Mouse (Mus musculus) embryonic facial prominence, embryonic 15.5 days (tissue): ENCODE data around the gene Dcst1. TPM values are rescaled to one million over a fixed set of nuclear protein-coding genes. Genes with fewer than 3 reads are reported as not detected.
A peak's percentile ranks its signal among the peaks of the same experiment; 100 is the strongest.

Source experiments
- ATAC-seq: fragments of 200-750 bp; cut with Nextera tagmentation; 2 replicates; pipeline ENCODE4 v1.8.0; 2017; ENCODE audit warnings: low read depth, moderate TSS enrichment; ENCODE audit not compliant: insufficient number of reproducible peaks, low FRiP score, low TSS enrichment
- H3K27ac ChIP-seq: fragments of 300-500 bp; sonication (generic); replicated peaks from 2 replicates; pipeline ENCODE4 v1.5.1; 2015; ENCODE audit warnings: mild to moderate bottlenecking, inconsistent platforms
- H3K27me3 ChIP-seq: fragments of 300-500 bp; sonication (generic); 2 replicates; pipeline ENCODE4 v1.6.1; 2015; ENCODE audit warnings: inconsistent platforms
- H3K36me3 ChIP-seq: fragments of 300-500 bp; sonication (generic); 2 replicates; pipeline ENCODE4 v1.6.1; 2015; ENCODE audit warnings: mild to moderate bottlenecking, inconsistent platforms
- H3K4me1 ChIP-seq: fragments of 300-500 bp; sonication (generic); 2 replicates; pipeline ENCODE4 v1.6.1; 2015; ENCODE audit warnings: inconsistent platforms
- H3K4me2 ChIP-seq: fragments of 300-500 bp; sonication (generic); replicated peaks from 2 replicates; pipeline ENCODE4 v1.6.1; 2015; ENCODE audit warnings: mild to moderate bottlenecking, inconsistent platforms
- H3K4me3 ChIP-seq: fragments of 300-500 bp; sonication (generic); replicated peaks from 2 replicates; pipeline ENCODE4 v1.5.1; 2015; ENCODE audit warnings: mild to moderate bottlenecking, inconsistent platforms
- H3K9ac ChIP-seq: fragments of 300-500 bp; sonication (generic); 2 replicates; pipeline ENCODE4 v1.6.1; 2015; ENCODE audit warnings: inconsistent platforms
- H3K9me3 ChIP-seq: fragments of 300-500 bp; sonication (generic); replicated peaks from 2 replicates; pipeline ENCODE4 v1.6.1; 2016; ENCODE audit warnings: inconsistent platforms
- WGBS: fragments of 180-500 bp; shearing (Covaris S2); methylation state at CpG from one replicate; pipeline ENCODE4 v1.1.7; 2015; 5-methylcytosine and 5-hydroxymethylcytosine counted together
- polyA plus RNA-seq: library from polyadenylated mRNA; unstranded; fragments of >200 nt; fragmentation: Nextera tagmentation; extraction: Ambion mirVana; gene quantifications from 2 replicates; pipeline ENCODE4 v1.2.1, GENCODE M21; 2015

Dcst1 gene
- polyA plus RNA-seq, 1 experiment from 2014 or later, result 0.64 TPM

GRCm38 (mm10) chr3:89394894-89395256 is 29.8 kb upstream of the Dcst1 start:
- Histone ChIP-seq H3K9ac (peak overlapping the region; percentile 15; the same call in 1 of the 2 replicates), H3K4me2 (peak overlapping the region; percentile 98), H3K36me3 (no peaks in the 10 kb centered on the region), H3K4me3 (peak overlapping the region; percentile 58), H3K27ac (peak overlapping the region; percentile 93), H3K4me1 (peaks cover 69% of the 10 kb centered on the region), H3K9me3 (no peaks in the 10 kb centered on the region), H3K27me3 (no peaks in the 10 kb centered on the region)
- WGBS, result under 1% methylated on average over 12 of the region's 12 CpGs
- ATAC-seq, result peak; percentile 1; the same call in 1 of the 2 replicates

DNA sequence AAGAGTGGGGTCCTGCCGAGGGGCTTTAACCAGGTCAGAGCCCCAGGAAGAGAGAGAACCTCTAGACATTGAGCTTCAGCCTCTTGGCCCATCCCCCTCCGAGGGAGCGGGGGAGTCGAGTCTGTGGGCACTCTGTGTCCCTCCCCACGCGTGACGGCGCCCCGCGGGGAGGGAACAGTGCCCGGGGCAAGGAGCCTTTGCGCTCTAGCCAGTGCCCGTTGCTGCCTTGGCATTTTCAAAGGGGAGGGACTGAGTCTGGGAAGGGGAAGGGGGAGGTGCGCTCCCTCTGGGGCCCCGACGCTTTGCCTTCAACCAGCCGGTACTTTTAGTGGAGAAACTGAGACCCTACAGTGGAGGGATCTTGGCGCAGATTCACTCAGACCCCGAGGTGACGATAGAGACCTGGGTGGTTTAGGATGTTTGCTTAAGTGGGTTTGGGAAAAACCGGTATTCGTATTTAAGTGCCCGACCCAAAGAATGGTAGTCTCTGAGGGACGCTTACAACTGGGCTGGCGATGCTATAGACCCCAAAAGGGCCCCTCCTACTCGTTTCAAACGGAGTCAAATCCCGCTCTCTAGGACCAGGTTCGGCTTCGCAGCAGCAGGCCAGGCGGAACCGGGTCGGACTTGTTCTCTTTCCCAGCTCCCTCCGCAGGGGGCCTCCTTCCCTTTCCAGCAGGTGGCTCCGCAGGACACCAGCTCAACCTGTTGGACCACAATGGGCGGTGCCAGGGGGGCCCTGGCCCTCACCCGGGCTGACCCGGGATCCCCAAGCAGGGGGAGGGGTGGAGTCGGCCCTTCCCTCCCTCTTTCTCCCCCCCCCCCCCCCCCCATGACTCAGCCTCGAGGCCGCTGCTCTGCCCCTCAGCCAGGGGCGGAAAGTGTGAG is 29.2 kb upstream of the Dcst1 start, which contains the start of gene Zbtb7b:
Zbtb7b (minus strand) TSS at position 771 of the 888 bp plus-strand sequence.
- Histone ChIP-seq H3K4me3 (peak within 1 kb of the TSS; percentile 58), H3K9ac (peak within 1 kb of the TSS; percentile 55), H3K27me3 (no peaks in the 10 kb centered on the region), H3K4me1 (peaks cover 69% of the 10 kb centered on the region), H3K27ac (peak within 1 kb of the TSS; percentile 93), H3K36me3 (no peaks in the 10 kb centered on the region), H3K4me2 (peak within 1 kb of the TSS; percentile 98), H3K9me3 (no peaks in the 10 kb centered on the region)
- under 1% methylated on average over 39 of the region's 42 CpGs for WGBS
- peak; percentile 43 for ATAC-seq

GRCm38 (mm10) chr3:89393605-89394004 is 28.6 kb upstream of the Dcst1 start:
- Histone ChIP-seq H3K9me3 (no peaks in the 10 kb centered on the region), H3K36me3 (no peaks in the 10 kb centered on the region), H3K27me3 (no peaks in the 10 kb centered on the region), H3K4me1 (peaks cover 71% of the 10 kb centered on the region), H3K4me2 (peak overlapping the region; percentile 98), H3K27ac (peak overlapping the region; percentile 93), H3K9ac (peak overlapping the region; percentile 55), H3K4me3 (peak overlapping the region; percentile 58)
- peak; percentile 95 for ATAC-seq
- under 1% methylated on average over 15 of the region's 15 CpGs for WGBS

GRCm38 (mm10) chr3:89392871-89393311 is 27.8 kb upstream of the Dcst1 start:
- H3K4me1 ChIP-seq, result peaks cover 78% of the 10 kb centered on the region
- no peak for ATAC-seq
- H3K4me3 ChIP-seq, result peak overlapping the region; percentile 58
- H3K27ac ChIP-seq, result peak overlapping the region; percentile 85
- H3K36me3 ChIP-seq, result no peaks in the 10 kb centered on the region
- peak overlapping the region; percentile 98 for H3K4me2 ChIP-seq
- no peaks in the 10 kb centered on the region for H3K9me3 ChIP-seq
- H3K27me3 ChIP-seq, result no peaks in the 10 kb centered on the region
- H3K9ac ChIP-seq, result peak overlapping the region; percentile 44
- 0% methylated on average over 13 of the region's 24 CpGs for WGBS

- H3K27ac ChIP-seq, result peak overlapping the region; percentile 85
- peak overlapping the region; percentile 58 for H3K4me3 ChIP-seq
- ATAC-seq, result no peak
- H3K4me2 ChIP-seq, result peak overlapping the region; percentile 98
- peak overlapping the region; percentile 44 for H3K9ac ChIP-seq
- WGBS, result under 1% methylated on average over 56 of the region's 56 CpGs
- peaks cover 87% of the 10 kb centered on the region for H3K4me1 ChIP-seq
- no peaks in the 10 kb centered on the region for H3K27me3 ChIP-seq
- H3K36me3 ChIP-seq, result no peaks in the 10 kb centered on the region
- H3K9me3 ChIP-seq, result no peaks in the 10 kb centered on the region
Measured at GRCm38 (mm10) chr3:89391663-89392511, 26.8 kb upstream of the Dcst1 start.

GRCm38 (mm10) chr3:89390699-89391662 is 25.9 kb upstream of the Dcst1 start:
- Histone ChIP-seq H3K9ac (no peak overlapping the region; the same call in 1 of the 2 replicates), H3K4me2 (peak overlapping the region; percentile 98), H3K27me3 (no peaks in the 10 kb centered on the region), H3K4me3 (peak overlapping the region; percentile 58), H3K9me3 (no peaks in the 10 kb centered on the region), H3K4me1 (peaks cover 85% of the 10 kb centered on the region), H3K36me3 (no peaks in the 10 kb centered on the region), H3K27ac (peak overlapping the region; percentile 85)
- 11% methylated on average over 19 of the region's 19 CpGs for WGBS
- ATAC-seq, result no peak

DNA sequence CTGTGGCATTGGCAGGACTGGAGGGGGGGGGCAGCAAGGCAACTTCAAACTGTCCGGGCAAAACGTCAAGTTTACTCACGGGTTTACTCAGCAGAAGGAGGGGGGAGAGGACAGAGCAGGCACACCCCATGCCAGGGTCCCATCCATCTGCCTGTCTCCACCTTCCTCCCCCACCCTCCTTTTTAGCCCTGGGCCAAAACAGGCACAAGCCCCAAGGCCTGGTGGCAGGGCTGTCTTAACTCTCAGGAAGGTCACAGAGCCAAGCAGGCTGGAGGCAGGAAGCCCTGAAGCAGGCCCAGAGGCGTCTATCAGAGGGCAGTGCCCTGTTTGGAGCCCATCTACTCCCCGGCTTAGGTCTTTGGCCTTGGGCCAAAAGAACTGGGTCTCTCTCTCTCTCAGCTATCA is 25.1 kb upstream of the Dcst1 start:
- Histone ChIP-seq H3K9ac (no peak overlapping the region), H3K27me3 (no peaks in the 10 kb centered on the region), H3K9me3 (no peaks in the 10 kb centered on the region), H3K4me3 (peak overlapping the region; percentile 58), H3K36me3 (no peaks in the 10 kb centered on the region), H3K4me2 (peak overlapping the region; percentile 98), H3K27ac (peak overlapping the region; percentile 44), H3K4me1 (peaks cover 85% of the 10 kb centered on the region)
- no peak for ATAC-seq
- WGBS, result 40% methylated on average over 5 of the region's 5 CpGs

GRCm38 (mm10) chr3:89388901-89389740 is 24.1 kb upstream of the Dcst1 start:
- peaks cover 85% of the 10 kb centered on the region for H3K4me1 ChIP-seq
- no peaks in the 10 kb centered on the region for H3K27me3 ChIP-seq
- H3K9ac ChIP-seq, result no peak overlapping the region
- no peak overlapping the region for H3K4me3 ChIP-seq
- peak overlapping the region; percentile 58; the same call in 1 of the 2 replicates for H3K27ac ChIP-seq
- WGBS, result 52% methylated on average over 6 of the region's 6 CpGs
- no peaks in the 10 kb centered on the region for H3K36me3 ChIP-seq
- no peak for ATAC-seq
- H3K9me3 ChIP-seq, result no peaks in the 10 kb centered on the region
- H3K4me2 ChIP-seq, result no peak overlapping the region

DNA sequence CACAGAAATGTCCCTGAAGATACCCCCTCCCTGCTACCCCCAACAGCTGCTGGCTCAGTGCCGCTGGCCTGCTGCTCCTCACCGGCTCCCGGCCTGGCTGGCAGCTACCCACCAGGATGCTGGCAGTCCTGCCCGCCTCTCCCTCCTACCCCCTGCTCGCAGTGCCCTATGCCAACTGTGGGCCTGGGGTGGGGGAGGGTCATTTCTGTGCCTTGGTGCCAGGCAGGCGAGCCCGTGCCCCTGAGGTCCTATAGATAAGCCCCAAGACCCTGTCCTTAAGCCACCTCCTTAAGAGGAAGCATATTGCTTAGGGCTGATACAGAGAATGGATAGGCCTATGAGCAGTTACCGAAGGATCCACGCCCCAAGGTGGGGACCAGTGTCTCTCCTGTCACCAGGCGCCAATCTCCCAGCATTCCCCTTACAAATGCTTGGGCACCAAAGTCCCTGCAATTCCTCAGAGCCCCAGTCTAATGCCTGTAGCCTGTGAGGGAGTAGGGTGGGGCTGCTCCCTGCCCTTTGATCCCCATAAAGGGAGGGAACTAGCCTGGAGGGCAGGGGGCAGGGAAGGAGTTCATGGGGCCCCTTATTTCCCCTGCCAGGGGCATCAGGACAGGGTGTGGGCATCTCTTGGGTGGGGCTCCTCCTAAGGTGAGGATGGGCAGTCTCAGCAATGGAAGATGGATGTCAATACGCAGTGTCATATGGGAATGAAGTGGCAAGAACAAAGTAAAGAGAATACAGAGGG is 23.3 kb upstream of the Dcst1 start:
- Histone ChIP-seq H3K4me1 (peaks cover 81% of the 10 kb centered on the region), H3K4me3 (no peak overlapping the region), H3K36me3 (no peaks in the 10 kb centered on the region), H3K27me3 (no peaks in the 10 kb centered on the region), H3K27ac (peak overlapping the region; percentile 58), H3K9ac (no peak overlapping the region), H3K9me3 (no peaks in the 10 kb centered on the region), H3K4me2 (peak overlapping the region; percentile 27)
- no peak for ATAC-seq
- WGBS, result 58% methylated on average over 11 of the region's 11 CpGs
